Mouse (Mus musculus): ENCODE data around the gene Gpr62. TPM values are rescaled to one million over a fixed set of nuclear protein-coding genes. Genes with fewer than 3 reads are reported as not detected.

Gene Gpr62
- polyA plus RNA-seq, 1 experiment = 0.39 TPM

- TF ChIP-seq GATA1 (IDR thresholded peaks at IDR 0.05; ENCODE audit: borderline replicate concordance, low read length) (no peak), FLI1 (IDR thresholded peaks at IDR 0.05; ENCODE audit: low read length) (no peak)
- peaks cover 30% of the 10 kb centered on the region for H3K27me3 ChIP-seq (replicated peaks)
- peak overlapping the region; percentile 66 for H3K4me3 ChIP-seq (replicated peaks)
- 0 out of 2 replicates have a peak, but pooled peaks cover 4% of the 10 kb centered on the region for H3K9me3 ChIP-seq
- H3K4me1 ChIP-seq = peaks cover 68% of the 10 kb centered on the region
- H3K36me3 ChIP-seq (replicated peaks; ENCODE audit: low read length) = peaks cover 8% of the 10 kb centered on the region
Observed at GRCm38 (mm10) chr9:106469776-106470175, 4.0 kb upstream of the Gpr62 start.

GRCm38 (mm10) chr9:106469317-106469716, 3.6 kb upstream of the Gpr62 start:
- Histone ChIP-seq H3K4me1 (peaks cover 68% of the 10 kb centered on the region), H3K9me3 (0 out of 2 replicates have a peak, but pooled peaks cover 4% of the 10 kb centered on the region), H3K27me3 (replicated peaks) (peaks cover 35% of the 10 kb centered on the region), H3K4me3 (replicated peaks) (peak overlapping the region; percentile 42), H3K36me3 (replicated peaks; ENCODE audit: low read length) (peaks cover 8% of the 10 kb centered on the region)
- TF ChIP-seq FLI1 (IDR thresholded peaks at IDR 0.05; ENCODE audit: low read length) (no peak), GATA1 (IDR thresholded peaks at IDR 0.05; ENCODE audit: borderline replicate concordance, low read length) (no peak)

GRCm38 (mm10) chr9:106467746-106468145, 2.0 kb upstream of the Gpr62 start:
- no peaks in the 10 kb centered on the region for H3K36me3 ChIP-seq (replicated peaks; ENCODE audit: low read length)
- H3K4me1 ChIP-seq = peaks cover 59% of the 10 kb centered on the region
- 0 out of 2 replicates have a peak, but pooled peaks cover 4% of the 10 kb centered on the region for H3K9me3 ChIP-seq
- H3K4me3 ChIP-seq (replicated peaks) = no peak overlapping the region
- no peak for TF ChIP-seq FLI1 (IDR thresholded peaks at IDR 0.05; ENCODE audit: low read length)
- TF ChIP-seq GATA1 (IDR thresholded peaks at IDR 0.05; ENCODE audit: borderline replicate concordance, low read length) = no peak
- peaks cover 48% of the 10 kb centered on the region for H3K27me3 ChIP-seq (replicated peaks)

- TF ChIP-seq FLI1 (IDR thresholded peaks at IDR 0.05; ENCODE audit: low read length) (no peak), GATA1 (IDR thresholded peaks at IDR 0.05; ENCODE audit: borderline replicate concordance, low read length) (no peak)
- H3K9me3 ChIP-seq = 0 out of 2 replicates have a peak, but pooled peaks cover 4% of the 10 kb centered on the region
- H3K4me1 ChIP-seq = peaks cover 49% of the 10 kb centered on the region
- H3K27me3 ChIP-seq (replicated peaks) = peaks cover 57% of the 10 kb centered on the region
- no peak overlapping the region for H3K4me3 ChIP-seq (replicated peaks)
- H3K36me3 ChIP-seq (replicated peaks; ENCODE audit: low read length) = no peaks in the 10 kb centered on the region
Observed at GRCm38 (mm10) chr9:106466721-106467120, 983 bp upstream of the Gpr62 start.

- Histone ChIP-seq H3K4me3 (replicated peaks) (peak overlapping the region; percentile 92), H3K9me3 (0 out of 2 replicates have a peak, but pooled peaks cover 4% of the 10 kb centered on the region), H3K4me1 (peaks cover 37% of the 10 kb centered on the region), H3K36me3 (replicated peaks; ENCODE audit: low read length) (no peaks in the 10 kb centered on the region), H3K27me3 (replicated peaks) (peaks cover 73% of the 10 kb centered on the region)
- TF ChIP-seq GATA1 (IDR thresholded peaks at IDR 0.05; ENCODE audit: borderline replicate concordance, low read length) (no peak), FLI1 (IDR thresholded peaks at IDR 0.05; ENCODE audit: low read length) (no peak)
Observed at GRCm38 (mm10) chr9:106464751-106465541, 792 bp downstream of the Gpr62 start.

GRCm38 (mm10) chr9:106463122-106464063, 2.3 kb downstream of the Gpr62 start:
- TF ChIP-seq GATA1 (IDR thresholded peaks at IDR 0.05; ENCODE audit: borderline replicate concordance, low read length) (no peak), FLI1 (IDR thresholded peaks at IDR 0.05; ENCODE audit: low read length) (no peak)
- H3K4me1 ChIP-seq = peaks cover 42% of the 10 kb centered on the region
- no peak overlapping the region for H3K4me3 ChIP-seq (replicated peaks)
- H3K9me3 ChIP-seq = 0 out of 2 replicates have a peak, but pooled peaks cover 4% of the 10 kb centered on the region
- H3K36me3 ChIP-seq (replicated peaks; ENCODE audit: low read length) = no peaks in the 10 kb centered on the region
- peaks cover 87% of the 10 kb centered on the region for H3K27me3 ChIP-seq (replicated peaks)

GRCm38 (mm10) chr9:106462430-106462800, 3.3 kb downstream of the Gpr62 start:
- peaks cover 48% of the 10 kb centered on the region for H3K4me1 ChIP-seq
- no peak for TF ChIP-seq FLI1 (IDR thresholded peaks at IDR 0.05; ENCODE audit: low read length)
- no peaks in the 10 kb centered on the region for H3K36me3 ChIP-seq (replicated peaks; ENCODE audit: low read length)
- no peak overlapping the region for H3K4me3 ChIP-seq (replicated peaks)
- H3K9me3 ChIP-seq = 0 out of 2 replicates have a peak, but pooled peaks cover 4% of the 10 kb centered on the region
- peaks cover 91% of the 10 kb centered on the region for H3K27me3 ChIP-seq (replicated peaks)

GRCm38 (mm10) chr9:106461641-106462429, 3.9 kb downstream of the Gpr62 start:
- Histone ChIP-seq H3K4me3 (replicated peaks) (no peak overlapping the region), H3K36me3 (replicated peaks; ENCODE audit: low read length) (no peaks in the 10 kb centered on the region), H3K27me3 (replicated peaks) (peaks cover 92% of the 10 kb centered on the region), H3K9me3 (0 out of 2 replicates have a peak, but pooled peaks cover 4% of the 10 kb centered on the region), H3K4me1 (peaks cover 48% of the 10 kb centered on the region)
- TF ChIP-seq GATA1 (IDR thresholded peaks at IDR 0.05; ENCODE audit: borderline replicate concordance, low read length) (no peak), FLI1 (IDR thresholded peaks at IDR 0.05; ENCODE audit: low read length) (no peak)

GRCm38 (mm10) chr9:106461026-106461415, 4.7 kb downstream of the Gpr62 start:
- Histone ChIP-seq H3K27me3 (replicated peaks) (peaks cover 94% of the 10 kb centered on the region), H3K9me3 (0 out of 2 replicates have a peak, but pooled peaks cover 4% of the 10 kb centered on the region), H3K4me3 (replicated peaks) (no peak overlapping the region), H3K4me1 (peaks cover 53% of the 10 kb centered on the region), H3K36me3 (replicated peaks; ENCODE audit: low read length) (no peaks in the 10 kb centered on the region)
- TF ChIP-seq FLI1 (IDR thresholded peaks at IDR 0.05; ENCODE audit: low read length) (no peak), GATA1 (IDR thresholded peaks at IDR 0.05; ENCODE audit: borderline replicate concordance, low read length) (no peak)
